Mouse (Mus musculus): ENCODE data around the gene Fgfr2. TPM values are rescaled to one million over a fixed set of nuclear protein-coding genes. Genes with fewer than 3 reads are reported as not detected.
"Not testable (repeated sequence)": the region's sequence is repeated elsewhere in the genome, so short reads cannot be mapped to it uniquely, and the experiment has no call there.

The Fgfr2 gene
- total RNA-seq, 2 experiments from 2014 or later = 2.1 to 3.9 TPM

DNA sequence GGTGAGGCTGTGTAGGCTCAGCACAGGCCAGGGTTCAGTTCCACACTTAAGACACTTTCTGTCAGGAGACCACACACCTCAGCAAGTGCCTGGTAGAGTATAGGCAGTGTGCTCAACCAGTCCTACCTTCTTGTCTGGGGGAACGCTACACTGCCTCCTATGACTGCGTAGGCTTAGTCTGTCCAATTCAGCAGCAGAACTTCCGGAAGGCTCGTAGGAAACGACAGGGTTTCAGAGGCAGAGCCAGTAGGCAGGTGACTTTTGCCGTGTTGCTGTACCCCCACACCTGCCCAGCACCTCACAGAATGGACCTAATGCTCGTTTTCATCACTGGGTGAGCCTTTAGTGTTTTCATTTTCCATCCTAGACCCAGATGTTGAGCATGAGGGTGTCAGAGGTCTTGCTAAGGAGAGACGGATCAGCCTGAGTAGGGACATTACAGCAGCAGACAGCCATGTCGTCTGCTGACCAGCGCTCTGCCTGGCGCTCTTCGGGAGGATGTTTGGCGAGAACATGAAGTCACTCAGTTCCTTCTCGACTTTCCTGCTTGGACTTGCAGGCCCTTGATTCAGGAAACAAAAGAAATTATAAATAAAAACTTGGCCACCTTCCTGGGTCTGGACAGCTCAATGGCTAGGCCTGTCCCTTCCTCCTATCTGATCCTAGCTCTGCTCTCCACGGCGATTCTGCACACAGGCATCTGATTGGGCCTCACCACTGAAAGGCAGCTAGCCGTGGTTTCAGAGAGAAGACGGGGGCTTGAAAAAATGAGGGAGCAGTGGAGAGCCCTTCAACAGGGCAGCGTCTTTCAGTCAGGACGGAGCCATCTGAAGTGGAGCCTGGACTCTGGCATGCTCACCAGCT, 452.9 kb downstream of the Fgfr2 start:
- intact Hi-C loops (cut with DNase I) = loop anchor here (5.0 kb wide), 2 partner anchors 42 to 142 kb away; partner anchors contain the start of gene Fam53b
- peak in 1 of 2 experiments; percentile 39 for DNase-seq

GRCm38 (mm10) chr7:132668604-132669003, 454.5 kb downstream of the Fgfr2 start:
- peak; percentile 62 to 73 for DNase-seq
- intact Hi-C loops (cut with DNase I) = no loop called here

GRCm38 (mm10) chr7:132666516-132666915, 456.6 kb downstream of the Fgfr2 start:
- intact Hi-C loops (cut with DNase I) = no loop called here
- no peak for DNase-seq

- DNase-seq = no peak
These were observed 457.3 kb downstream of the Fgfr2 start for GRCm38 (mm10) chr7:132665664-132666382.

GRCm38 (mm10) chr7:132664815-132665214, 458.3 kb downstream of the Fgfr2 start:
- no peak for DNase-seq
- intact Hi-C loops (cut with DNase I) = no loop called here

More at GRCm38 (mm10) chr7:132665664-132666382, 457.3 kb downstream of the Fgfr2 start:
- intact Hi-C loops (cut with DNase I) = no loop called here

- DNase-seq; intact Hi-C loops (cut with DNase I): not testable (repeated sequence)
These were observed 460.3 kb downstream of the Fgfr2 start for GRCm38 (mm10) chr7:132662831-132663230.

DNA sequence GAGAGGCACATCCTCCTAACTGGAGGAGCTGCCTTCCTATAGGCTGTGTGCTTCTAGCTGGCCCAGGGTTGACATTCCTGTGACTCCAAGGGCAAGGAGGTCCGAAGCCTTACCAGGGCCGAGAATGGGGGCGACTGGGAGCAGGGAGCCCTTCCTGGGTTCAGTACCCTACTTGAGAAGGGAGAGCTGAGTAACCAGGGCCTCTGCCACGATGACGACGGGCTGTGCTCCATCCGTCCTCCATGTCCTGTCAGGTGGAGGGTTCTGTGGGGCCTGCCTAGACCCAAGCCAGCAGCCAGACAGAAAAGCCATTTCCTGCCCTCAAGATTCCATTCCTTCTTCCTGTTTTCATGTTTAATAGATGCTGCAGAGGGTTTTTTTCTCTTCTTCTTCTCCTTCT, 463.5 kb downstream of the Fgfr2 start:
- intact Hi-C loops (cut with DNase I) = loop anchor here (5.0 kb wide), 4 partner anchors 53 to 343 kb away; partner anchors contain the start of gene Eef1akmt2
- DNase-seq = peak; percentile 25 to 27

- no peak for DNase-seq
- intact Hi-C loops (cut with DNase I) = loop anchor here (5.0 kb wide), 4 partner anchors 54 to 344 kb away; partner anchors contain the start of gene Eef1akmt2
These were observed 464.5 kb downstream of the Fgfr2 start for GRCm38 (mm10) chr7:132658688-132659087.

DNA sequence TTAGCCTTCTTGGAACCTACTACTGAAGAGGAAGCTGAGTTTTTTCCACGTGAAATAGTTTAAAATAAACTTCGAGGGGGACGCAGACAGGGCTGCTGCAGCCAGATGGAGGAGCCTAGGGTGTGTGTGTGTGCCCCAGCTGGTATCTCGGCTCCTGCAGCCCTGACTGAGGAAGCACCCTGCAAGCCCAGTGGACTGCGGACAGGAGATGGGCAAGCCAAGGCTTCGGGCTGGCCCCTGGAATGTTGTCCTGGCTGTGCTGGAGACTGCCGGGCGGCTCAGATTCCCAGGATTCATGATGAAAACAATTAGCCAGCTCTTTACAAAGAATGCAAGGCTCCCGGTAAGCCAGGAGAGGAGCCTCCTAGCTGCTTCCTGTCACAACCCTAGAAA, 465.1 kb downstream of the Fgfr2 start:
- intact Hi-C loops (cut with DNase I) = loop anchor here (5.0 kb wide), 4 partner anchors 54 to 344 kb away; partner anchors contain the start of gene Eef1akmt2
- DNase-seq = peak; percentile 54 to 55

GRCm38 (mm10) chr7:132657371-132658057, 465.6 kb downstream of the Fgfr2 start:
- DNase-seq = no peak
- intact Hi-C loops (cut with DNase I) = loop anchor here (2.0 to 5.0 kb wide), 5 partner anchors 55 to 345 kb away; partner anchors contain the start of gene Eef1akmt2

DNA sequence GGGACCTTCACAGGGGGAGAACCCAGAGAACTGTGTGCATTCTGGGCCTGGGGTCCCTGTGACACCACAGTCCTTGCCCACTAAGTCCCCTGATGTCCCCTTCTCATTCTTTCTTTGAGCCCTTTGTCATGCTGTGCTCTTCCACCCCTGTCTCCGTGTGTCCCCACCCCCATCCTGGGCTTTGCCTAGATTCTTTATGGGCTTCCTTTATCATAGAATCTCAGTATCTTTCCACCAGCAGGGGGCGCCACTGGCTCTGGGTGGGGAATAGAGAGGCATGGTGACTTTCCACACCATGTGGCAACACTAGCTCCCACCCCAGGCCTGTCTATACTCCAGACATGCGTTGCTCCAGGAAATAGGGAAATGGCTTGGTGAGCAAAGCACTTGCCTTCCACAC, 466.6 kb downstream of the Fgfr2 start:
- intact Hi-C loops (cut with DNase I) = loop anchor here (1.0 to 5.0 kb wide), 7 partner anchors 18 to 346 kb away; partner anchors contain the start of gene Eef1akmt2

DNA sequence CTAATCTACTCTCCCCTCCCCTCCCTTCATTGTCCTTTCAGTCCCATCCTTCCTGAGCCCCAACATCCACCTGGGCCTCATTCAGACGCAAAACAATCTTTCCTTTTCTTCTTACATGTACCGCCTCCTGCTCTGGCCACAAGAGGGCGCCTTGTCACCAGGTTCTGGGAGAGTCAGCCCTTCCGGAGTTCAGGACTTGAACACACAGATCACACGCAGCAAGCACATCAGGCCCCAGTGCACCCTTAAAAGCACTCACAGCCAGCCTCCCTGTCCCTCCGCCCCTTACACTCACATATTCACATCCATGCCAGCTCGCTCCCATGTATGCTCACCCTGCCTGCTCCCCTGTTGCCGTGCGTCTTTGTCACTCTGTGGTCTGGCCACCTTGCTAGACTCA, 467.1 kb downstream of the Fgfr2 start:
- intact Hi-C loops (cut with DNase I) = loop anchor here (1.0 to 5.0 kb wide), 7 partner anchors 18 to 346 kb away; partner anchors contain the start of gene Eef1akmt2
- DNase-seq = peak; percentile 89 to 94

More for the DNA sequence above, 466.6 kb downstream of the Fgfr2 start:
- DNase-seq = peak; percentile 92 to 98

DNA sequence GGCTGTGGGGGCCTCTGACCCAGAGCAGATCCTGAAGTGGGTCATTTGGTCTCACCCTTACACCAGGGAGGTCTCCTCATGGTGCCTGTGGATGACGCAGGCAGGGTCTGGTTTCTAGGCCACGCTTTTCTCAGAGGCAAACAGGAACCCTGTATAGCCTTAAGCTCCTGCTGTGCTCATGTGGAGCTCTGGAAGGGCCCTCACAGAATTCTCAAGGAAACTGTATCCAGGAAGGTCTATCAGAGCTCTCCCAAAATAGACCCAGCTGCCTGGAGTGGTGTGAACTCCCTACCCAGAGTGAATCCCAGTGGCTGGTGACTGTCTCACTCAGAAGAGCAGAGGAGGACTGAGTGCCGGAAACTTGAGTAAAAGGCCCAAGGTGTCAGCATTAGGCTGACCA, 468.7 kb downstream of the Fgfr2 start:
- intact Hi-C loops (cut with DNase I) = loop anchor here (5.0 kb wide), 1 partner anchor 218 kb away; no protein-coding TSS in a partner anchor

GRCm38 (mm10) chr7:132646514-132646913, 476.6 kb downstream of the Fgfr2 start:
- DNase-seq = no peak
- intact Hi-C loops (cut with DNase I) = no loop called here

More for the DNA sequence above, 468.7 kb downstream of the Fgfr2 start:
- DNase-seq = no peak

- intact Hi-C loops (cut with DNase I) = no loop called here
- DNase-seq = no peak
These were observed 478.4 kb downstream of the Fgfr2 start for GRCm38 (mm10) chr7:132644605-132645279.

DNA sequence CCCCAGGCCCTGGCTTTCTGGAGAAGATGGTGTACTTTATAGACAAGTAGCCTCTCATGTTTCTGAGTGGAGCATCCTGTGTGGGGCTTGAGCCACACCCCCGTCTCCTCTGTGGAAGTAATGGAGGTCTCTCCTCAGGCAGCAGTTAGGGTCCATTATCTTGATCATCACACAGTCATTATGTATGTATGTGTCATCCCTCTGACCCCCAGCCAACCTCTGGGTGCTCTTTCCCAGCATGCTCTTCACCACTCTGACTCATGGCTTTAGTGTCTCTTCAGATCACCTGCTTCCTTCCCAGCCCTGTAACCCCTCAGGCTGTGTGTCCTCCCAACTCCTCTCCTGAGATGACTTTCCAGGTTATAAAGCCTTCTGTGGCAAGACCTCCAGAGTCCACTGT, 481.5 kb downstream of the Fgfr2 start:
- intact Hi-C loops (cut with DNase I) = no loop called here
- no peak for DNase-seq

DNA sequence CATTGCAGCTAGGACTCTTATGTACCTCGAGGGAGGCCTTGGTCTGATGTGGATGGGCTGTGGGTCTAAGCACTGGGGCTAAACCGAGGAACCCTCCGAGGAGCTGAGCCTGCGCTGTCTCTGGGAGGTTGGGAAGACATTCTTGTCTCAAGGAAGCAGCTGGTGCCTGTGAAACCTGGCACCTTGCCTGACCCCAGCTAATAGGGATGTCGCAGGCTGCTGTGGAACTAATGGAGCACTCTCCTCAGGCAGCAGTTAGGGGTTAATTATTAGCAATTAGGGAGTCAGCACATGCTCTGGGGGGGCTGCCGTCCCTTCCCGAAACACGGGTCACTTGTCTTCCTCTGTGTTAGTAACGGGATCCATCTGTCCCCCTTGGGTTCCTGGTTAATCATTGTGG, 482.2 kb downstream of the Fgfr2 start:
- intact Hi-C loops (cut with DNase I) = no loop called here
- DNase-seq = peak; percentile 42 to 56

DNA sequence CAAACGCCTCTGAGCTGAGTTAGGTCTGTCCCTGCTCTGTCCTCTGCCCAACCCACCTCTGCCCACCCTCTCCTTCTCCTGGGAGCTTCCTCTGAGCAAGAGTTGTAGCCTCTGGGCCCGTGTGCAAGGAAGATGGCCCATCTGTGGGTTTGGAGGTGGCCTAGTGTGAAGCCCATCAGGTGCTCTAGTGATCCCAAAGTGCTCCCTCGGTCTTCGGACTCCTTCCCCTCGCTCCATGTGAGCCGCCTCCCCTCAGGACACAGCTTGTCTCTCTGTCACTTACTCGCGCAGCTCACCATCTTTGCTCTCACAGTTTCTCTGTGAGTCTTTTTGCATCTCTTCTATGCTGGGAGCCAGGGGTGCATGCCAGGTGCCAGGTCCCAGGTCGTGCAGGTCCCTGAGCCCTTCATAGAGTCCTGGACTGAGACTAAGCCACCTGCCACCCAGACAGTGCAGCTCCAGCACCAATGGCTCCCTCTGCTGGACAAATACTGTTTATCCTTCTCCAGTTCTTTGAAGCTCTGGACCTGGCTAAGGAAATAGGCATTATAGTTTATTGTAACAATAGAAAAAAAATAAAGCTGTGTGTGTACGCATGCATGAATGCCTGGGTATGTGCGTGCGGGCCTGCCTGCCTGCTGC, 484.6 kb downstream of the Fgfr2 start:
- intact Hi-C loops (cut with DNase I) = loop anchor here (5.0 to 10.0 kb wide), 2 partner anchors 411 to 734 kb away; no protein-coding TSS in a partner anchor

DNA sequence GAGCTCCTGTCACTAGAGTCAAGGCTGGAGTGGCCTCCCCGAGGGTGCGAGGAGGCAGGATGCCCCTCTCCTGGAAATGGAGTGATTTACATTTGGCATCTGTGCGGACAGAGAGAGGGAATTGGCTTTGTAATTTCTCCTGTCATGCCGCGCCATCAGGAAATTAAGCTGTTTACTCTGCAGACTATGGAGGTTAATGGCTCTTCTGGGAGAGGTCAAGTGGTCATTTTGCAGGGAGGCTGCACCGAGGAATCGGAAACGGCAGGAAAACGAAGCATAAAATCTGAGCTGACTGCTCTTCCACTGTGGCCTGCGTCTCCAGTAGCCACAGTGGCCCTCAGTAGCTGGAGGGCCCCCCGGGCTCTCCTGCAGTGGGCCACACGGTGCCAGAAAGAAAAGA, 485.9 kb downstream of the Fgfr2 start:
- intact Hi-C loops (cut with DNase I) = loop anchor here (2.0 to 10.0 kb wide), 3 partner anchors 62 to 732 kb away; no protein-coding TSS in a partner anchor
- DNase-seq = no peak

More for the DNA sequence above, 484.6 kb downstream of the Fgfr2 start:
- DNase-seq = peak; percentile 19 to 63

Measured in heart, postnatal 14 days (tissue).